Comparison of ENCODE assay signal across 8 mouse cellular contexts in genomic region chr8:123715916-123716592, GRCm38 (mm10).
A peak's percentile ranks its signal among the peaks of the same experiment; 100 is the strongest.
DNase-seq lines count a peak whose midpoint lies in the region; ATAC-seq lines count a peak whose summit lies in the region.

No protein-coding gene starts in this region.

- H3K27me3 ChIP-seq in midbrain, embryonic 12.5 days: peaks cover 7% of the 10 kb centered on the region; the same call in 1 of the 2 replicates
- no peaks in the 10 kb centered on the region for H3K27me3 ChIP-seq in midbrain, embryonic 16.5 days (ENCODE audit: control insufficient read depth, insufficient read depth, low read depth, low read length)
- no peaks in the 10 kb centered on the region for H3K27me3 ChIP-seq in heart, embryonic 16.5 days (ENCODE audit: control insufficient read depth, insufficient read depth, low read length)
- no peaks in the 10 kb centered on the region for H3K27me3 ChIP-seq in stomach, embryonic 14.5 days (ENCODE audit: control insufficient read depth, insufficient read depth, low read length)

- H3K36me3 ChIP-seq in midbrain, embryonic 12.5 days: no peaks in the 10 kb centered on the region
- no peaks in the 10 kb centered on the region for H3K36me3 ChIP-seq in midbrain, embryonic 16.5 days (ENCODE audit: control insufficient read depth, insufficient read depth, low read length)
- H3K36me3 ChIP-seq in heart, embryonic 16.5 days (ENCODE audit: control insufficient read depth, insufficient read depth): no peaks in the 10 kb centered on the region
- H3K36me3 ChIP-seq in stomach, embryonic 14.5 days (ENCODE audit: control insufficient read depth, insufficient read depth, low read length): no peaks in the 10 kb centered on the region

- WGBS in midbrain, embryonic 12.5 days: 39% methylated on average over 13 of the region's 13 CpGs
- WGBS in midbrain, embryonic 16.5 days: 27% methylated on average over 13 of the region's 13 CpGs
- WGBS in heart, embryonic 16.5 days: 53% methylated on average over 13 of the region's 13 CpGs
- WGBS in stomach, embryonic 14.5 days: 46% methylated on average over 13 of the region's 13 CpGs

- H3K9ac ChIP-seq in midbrain, embryonic 12.5 days (replicated peaks): no peak overlapping the region
- H3K9ac ChIP-seq in midbrain, embryonic 16.5 days (ENCODE audit: low read depth, low read length): no peak overlapping the region
- H3K9ac ChIP-seq in heart, embryonic 16.5 days (ENCODE audit: low read length): no peak overlapping the region
- H3K9ac ChIP-seq in stomach, embryonic 14.5 days (replicated peaks; ENCODE audit: low read depth, low read length): no peak overlapping the region

- no peaks in the 10 kb centered on the region for H3K9me3 ChIP-seq in midbrain, embryonic 12.5 days
- no peaks in the 10 kb centered on the region for H3K9me3 ChIP-seq in midbrain, embryonic 16.5 days (replicated peaks; ENCODE audit: control insufficient read depth, low read length, poor library complexity, severe bottlenecking)
- no peaks in the 10 kb centered on the region for H3K9me3 ChIP-seq in heart, embryonic 16.5 days (replicated peaks; ENCODE audit: control insufficient read depth, low read length)
- no peaks in the 10 kb centered on the region for H3K9me3 ChIP-seq in stomach, embryonic 14.5 days (ENCODE audit: control insufficient read depth, low read depth, low read length)

- DNase-seq in adrenal gland, adult (ENCODE audit: inconsistent age in 2 of 2, low spot score in 1 of 2): peak; percentile 48 to 86
- no peak for DNase-seq in adrenal gland, adult 18-20 months (ENCODE audit: low spot score in 2 of 2)
- DNase-seq in kidney, adult 8-10 months: no peak
- DNase-seq in gastrocnemius, adult 8-10 months (ENCODE audit: low spot score in 2 of 2): no peak

- no peak for ATAC-seq in midbrain, embryonic 12.5 days (ENCODE audit: low FRiP score, low read depth)
- no peak for ATAC-seq in midbrain, embryonic 16.5 days
- peak; percentile 34; the same call in 1 of the 2 replicates for ATAC-seq in heart, embryonic 16.5 days (replicated peaks; ENCODE audit: extremely low read depth, insufficient read depth, low FRiP score)
- no peak for ATAC-seq in stomach, embryonic 14.5 days (ENCODE audit: insufficient number of reproducible peaks, insufficient read depth, low FRiP score, low read depth)

- no peak overlapping the region for H3K4me3 ChIP-seq in midbrain, embryonic 12.5 days
- no peak overlapping the region for H3K4me3 ChIP-seq in midbrain, embryonic 16.5 days (ENCODE audit: low read depth, low read length)
- H3K4me3 ChIP-seq in heart, embryonic 16.5 days (ENCODE audit: low read length): no peak overlapping the region
- H3K4me3 ChIP-seq in stomach, embryonic 14.5 days (ENCODE audit: low read depth, low read length): no peak overlapping the region

- peaks cover 33% of the 10 kb centered on the region for H3K4me1 ChIP-seq in midbrain, embryonic 12.5 days
- no peaks in the 10 kb centered on the region for H3K4me1 ChIP-seq in midbrain, embryonic 16.5 days (ENCODE audit: control insufficient read depth, insufficient read depth, low read length)
- H3K4me1 ChIP-seq in heart, embryonic 16.5 days (ENCODE audit: control insufficient read depth, insufficient read depth, low read length): peaks cover 20% of the 10 kb centered on the region
- H3K4me1 ChIP-seq in stomach, embryonic 14.5 days (ENCODE audit: control insufficient read depth, insufficient read depth, low read length): peaks cover 29% of the 10 kb centered on the region

- 0 out of 2 replicates have a peak overlapping the region, but pooled peaks have one; percentile 3 for H3K27ac ChIP-seq in midbrain, embryonic 12.5 days (replicated peaks)
- no peak overlapping the region for H3K27ac ChIP-seq in midbrain, embryonic 16.5 days (ENCODE audit: low read length)
- H3K27ac ChIP-seq in heart, embryonic 16.5 days (ENCODE audit: low read length): 0 out of 2 replicates have a peak overlapping the region, but pooled peaks have one; percentile 15
- peak overlapping the region; percentile 29; the same call in 1 of the 2 replicates for H3K27ac ChIP-seq in stomach, embryonic 14.5 days (ENCODE audit: low read length)

- no peak overlapping the region for H3K4me2 ChIP-seq in midbrain, embryonic 12.5 days (replicated peaks)
- no peak overlapping the region for H3K4me2 ChIP-seq in midbrain, embryonic 16.5 days (ENCODE audit: low read length)
- H3K4me2 ChIP-seq in heart, embryonic 16.5 days (ENCODE audit: low read depth, low read length): no peak overlapping the region
- H3K4me2 ChIP-seq in stomach, embryonic 14.5 days (replicated peaks; ENCODE audit: low read depth, low read length): no peak overlapping the region

Comparison
In these comparisons a context has a peak if more than half of its experiments do, and no peak if none do; other contexts are left out.
1. DNase-seq: peak in adrenal gland, adult (2 of 2); none in adrenal gland, adult 18-20 months (0 of 2), kidney, adult 8-10 months (0 of 2) and gastrocnemius, adult 8-10 months (0 of 2).